Mouse (Mus musculus) gastrocnemius, postnatal 10 days (tissue): ENCODE measurements around the gene Mgat5b. TPM values are rescaled to one million over a fixed set of nuclear protein-coding genes. Genes with fewer than 3 reads are reported as not detected.
A peak's percentile ranks its signal among the peaks of the same experiment; 100 is the strongest.

Experiments
- DNase-seq: peaks from one replicate; pipeline ENCODE4 v3.0.0; 2021; ENCODE audit warnings: mixed read lengths
- total RNA-seq, 2 experiments: library from RNA; stranded (reverse); gene quantifications; 2 replicates each; pipeline ENCODE4 v1.2.3; 2021

The Mgat5b gene
- total RNA-seq, 2 experiments from 2014 or later, result 0.54 to 1.1 TPM

GRCm38 (mm10) chr11:116919186-116920020 is 740 bp downstream of the Mgat5b start:
- DNase-seq, result no peak

- DNase-seq, result peak; percentile 29
Measured at GRCm38 (mm10) chr11:116920746-116921145, 2.1 kb downstream of the Mgat5b start.

GRCm38 (mm10) chr11:116922058-116922457 is 3.4 kb downstream of the Mgat5b start:
- DNase-seq, result peak; percentile 36

GRCm38 (mm10) chr11:116928031-116928430 is 9.4 kb downstream of the Mgat5b start:
- no peak for DNase-seq

GRCm38 (mm10) chr11:116934862-116935261 is 16.2 kb downstream of the Mgat5b start:
- DNase-seq, result no peak

- DNase-seq, result no peak
Measured at GRCm38 (mm10) chr11:116935354-116935753, 16.7 kb downstream of the Mgat5b start.

- DNase-seq, result no peak
Measured at GRCm38 (mm10) chr11:116935917-116936316, 17.3 kb downstream of the Mgat5b start.

GRCm38 (mm10) chr11:116937141-116937540 is 18.5 kb downstream of the Mgat5b start:
- no peak for DNase-seq

- no peak for DNase-seq
Measured at GRCm38 (mm10) chr11:116940088-116940855, 21.6 kb downstream of the Mgat5b start.

- DNase-seq, result no peak
Measured at GRCm38 (mm10) chr11:116944346-116944745, 25.7 kb downstream of the Mgat5b start.

GRCm38 (mm10) chr11:116949832-116950231 is 31.2 kb downstream of the Mgat5b start:
- DNase-seq, result no peak

- no peak for DNase-seq
Measured at GRCm38 (mm10) chr11:116951429-116951828, 32.8 kb downstream of the Mgat5b start.

- no peak for DNase-seq
Measured at GRCm38 (mm10) chr11:116954231-116955118, 35.8 kb downstream of the Mgat5b start.

GRCm38 (mm10) chr11:116958601-116959000 is 39.9 kb downstream of the Mgat5b start:
- no peak for DNase-seq

GRCm38 (mm10) chr11:116965061-116965460 is 46.4 kb downstream of the Mgat5b start:
- DNase-seq, result no peak

GRCm38 (mm10) chr11:116965961-116966360 is 47.3 kb downstream of the Mgat5b start:
- DNase-seq, result no peak

GRCm38 (mm10) chr11:116968586-116968985 is 49.9 kb downstream of the Mgat5b start:
- DNase-seq, result no peak

- DNase-seq, result no peak
Measured at GRCm38 (mm10) chr11:116969498-116969897, 50.8 kb downstream of the Mgat5b start.

- no peak for DNase-seq
Measured at GRCm38 (mm10) chr11:116970847-116971246, 52.2 kb downstream of the Mgat5b start.

- DNase-seq, result no peak
Measured at GRCm38 (mm10) chr11:116972828-116973227, 54.2 kb downstream of the Mgat5b start.

GRCm38 (mm10) chr11:116973508-116973907 is 54.8 kb downstream of the Mgat5b start:
- no peak for DNase-seq

GRCm38 (mm10) chr11:116974341-116974740 is 55.7 kb downstream of the Mgat5b start:
- DNase-seq, result no peak
